Mouse (Mus musculus) urinary bladder, postnatal 4 days (tissue): ENCODE results near the gene Traf3ip3.

Experiments used
- DNase-seq, 2 experiments: peaks; one replicate each; pipeline ENCODE4 v3.0.0; 2021 to 2022; ENCODE audit warnings: low spot score in 2 of 2

Traf3ip3 gene

GRCm38 (mm10) chr1:193207503-193207902 lies 6.0 kb upstream of the Traf3ip3 start, which contains the start of gene Lamb3:
Gene Lamb3 (plus strand): TSS chr1:193207699.
- DNase-seq = no peak

- DNase-seq = no peak
Measured at GRCm38 (mm10) chr1:193205431-193205830, 3.9 kb upstream of the Traf3ip3 start.

- no peak for DNase-seq
Measured at GRCm38 (mm10) chr1:193203821-193204220, 2.3 kb upstream of the Traf3ip3 start.

GRCm38 (mm10) chr1:193200640-193201382 lies 692 bp downstream of the Traf3ip3 start:
- no peak for DNase-seq

- DNase-seq = no peak
Measured at GRCm38 (mm10) chr1:193198312-193198711, 3.2 kb downstream of the Traf3ip3 start.

- DNase-seq = no peak
Measured at GRCm38 (mm10) chr1:193197494-193198205, 3.9 kb downstream of the Traf3ip3 start.

GRCm38 (mm10) chr1:193195169-193195810 lies 6.2 kb downstream of the Traf3ip3 start:
- DNase-seq = no peak

- no peak for DNase-seq
Measured at GRCm38 (mm10) chr1:193194416-193195140, 6.9 kb downstream of the Traf3ip3 start.

- DNase-seq = no peak
Measured at GRCm38 (mm10) chr1:193191675-193192283, 9.7 kb downstream of the Traf3ip3 start.

- no peak for DNase-seq
Measured at GRCm38 (mm10) chr1:193189771-193190170, 11.7 kb downstream of the Traf3ip3 start.

- peak in 1 of 2 experiments; percentile 60 for DNase-seq
Measured at GRCm38 (mm10) chr1:193189151-193189621, 12.3 kb downstream of the Traf3ip3 start.

- DNase-seq = no peak
Measured at GRCm38 (mm10) chr1:193188257-193188656, 13.2 kb downstream of the Traf3ip3 start.

GRCm38 (mm10) chr1:193181104-193181503 lies 20.4 kb downstream of the Traf3ip3 start:
- no peak for DNase-seq

- DNase-seq = no peak
Measured at GRCm38 (mm10) chr1:193174143-193174733, 27.3 kb downstream of the Traf3ip3 start.

GRCm38 (mm10) chr1:193173810-193174129 lies 27.7 kb downstream of the Traf3ip3 start:
- no peak for DNase-seq

GRCm38 (mm10) chr1:193172991-193173809 lies 28.3 kb downstream of the Traf3ip3 start:
- DNase-seq = peak; percentile 92

- no peak for DNase-seq
Measured at GRCm38 (mm10) chr1:193169856-193170255, 31.6 kb downstream of the Traf3ip3 start.

GRCm38 (mm10) chr1:193169228-193169627 lies 32.3 kb downstream of the Traf3ip3 start:
- no peak for DNase-seq

- DNase-seq = no peak
Measured at GRCm38 (mm10) chr1:193167746-193168145, 33.8 kb downstream of the Traf3ip3 start, which contains the start of gene A130010J15Rik. Gene A130010J15Rik (plus strand): TSS chr1:193168046.
